Mouse (Mus musculus) hindbrain, embryonic 14.5 days (tissue): ENCODE results near the gene Osbpl8. TPM values are rescaled to one million over a fixed set of nuclear protein-coding genes. Genes with fewer than 3 reads are reported as not detected.
A peak's percentile ranks its signal among the peaks of the same experiment; 100 is the strongest.

ENCODE experiments used
- ATAC-seq: fragments of 200-750 bp; cut with Nextera tagmentation; 2 replicates; pipeline ENCODE4 v1.8.0; 2017; ENCODE audit warnings: moderate number of reproducible peaks, mild to moderate bottlenecking, moderate TSS enrichment, moderate library complexity; ENCODE audit not compliant: low FRiP score
- DNase-seq: peaks from one replicate; pipeline ENCODE4 v3.0.0-alpha.2; 2015; ENCODE audit warnings: low spot score
- H3K27ac ChIP-seq: fragments of 300-500 bp; sonication (generic); 2 replicates; pipeline ENCODE4 v1.5.1; 2014; ENCODE audit warnings: mild to moderate bottlenecking, moderate library complexity
- H3K27me3 ChIP-seq: fragments of 300-500 bp; sonication (generic); 2 replicates; pipeline ENCODE4 v1.6.1; 2014; ENCODE audit warnings: mild to moderate bottlenecking, low read length, mixed read lengths; ENCODE audit not compliant: control insufficient read depth, insufficient read depth
- H3K36me3 ChIP-seq: fragments of 300-500 bp; sonication (generic); replicated peaks from 2 replicates; pipeline ENCODE4 v1.6.1; 2014; ENCODE audit not compliant: control insufficient read depth, insufficient read depth
- H3K4me1 ChIP-seq: fragments of 300-500 bp; sonication (generic); replicated peaks from 2 replicates; pipeline ENCODE4 v1.6.1; 2014; ENCODE audit warnings: antibody characterized with exemption, low read length, mixed read lengths; ENCODE audit not compliant: control insufficient read depth, insufficient read depth
- H3K4me2 ChIP-seq: fragments of 300-500 bp; sonication (generic); replicated peaks from 2 replicates; pipeline ENCODE4 v1.6.1; 2014; ENCODE audit warnings: mild to moderate bottlenecking, moderate library complexity
- H3K4me3 ChIP-seq: fragments of 300-500 bp; sonication (generic); replicated peaks from 2 replicates; pipeline ENCODE4 v1.5.1; 2014; ENCODE audit warnings: mild to moderate bottlenecking, low read length
- H3K9ac ChIP-seq: fragments of 300-500 bp; sonication (generic); 2 replicates; pipeline ENCODE4 v1.6.1; 2014
- H3K9me3 ChIP-seq: fragments of 300-500 bp; sonication (generic); 2 replicates; pipeline ENCODE4 v1.6.1; 2016; ENCODE audit warnings: low read length; ENCODE audit not compliant: control insufficient read depth
- WGBS: fragments of 180-500 bp; shearing (Covaris S2); extraction: QIAGEN DNeasy Blood & Tissue Kit; methylation state at CpG from one replicate; pipeline ENCODE4 v1.1.7; 2014; 5-methylcytosine and 5-hydroxymethylcytosine counted together
- polyA plus RNA-seq: library from polyadenylated mRNA; unstranded; fragments of >200 nt; fragmentation: Nextera tagmentation; extraction: Ambion mirVana; gene quantifications from 2 replicates; pipeline ENCODE4 v1.2.1, GENCODE M21; 2014

Osbpl8 gene
- polyA plus RNA-seq, 1 experiment from 2014 or later, result 20.6 TPM

DNA sequence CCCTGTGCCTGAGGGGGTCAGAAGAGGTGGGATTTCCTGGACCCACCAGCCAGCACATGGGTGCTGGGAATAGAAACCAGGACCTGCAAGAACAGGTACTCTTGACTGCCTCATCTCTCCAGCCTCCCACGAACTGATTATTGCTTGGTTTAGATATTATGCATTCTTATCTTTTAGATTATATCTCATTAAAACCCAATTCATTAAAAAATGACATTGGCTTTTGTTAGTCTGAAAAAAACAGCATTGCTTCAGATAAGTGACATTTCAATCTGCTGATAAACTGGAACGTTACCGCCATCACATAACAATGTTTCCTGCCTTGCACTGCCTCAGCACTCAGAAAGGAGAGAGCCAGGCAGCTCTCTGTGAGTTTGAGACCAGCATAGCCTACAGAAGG is 1.5 kb upstream of the Osbpl8 start:
- no peaks in the 10 kb centered on the region for H3K9me3 ChIP-seq
- H3K4me2 ChIP-seq, result no peak overlapping the region
- no peak overlapping the region for H3K27ac ChIP-seq
- H3K27me3 ChIP-seq, result no peaks in the 10 kb centered on the region
- H3K4me1 ChIP-seq, result peaks cover 16% of the 10 kb centered on the region
- no peak overlapping the region for H3K4me3 ChIP-seq
- H3K36me3 ChIP-seq, result no peaks in the 10 kb centered on the region
- DNase-seq (no peak), ATAC-seq (no peak)
- no peak overlapping the region for H3K9ac ChIP-seq
- WGBS, result 82% methylated on average over 3 of the region's 3 CpGs

DNA sequence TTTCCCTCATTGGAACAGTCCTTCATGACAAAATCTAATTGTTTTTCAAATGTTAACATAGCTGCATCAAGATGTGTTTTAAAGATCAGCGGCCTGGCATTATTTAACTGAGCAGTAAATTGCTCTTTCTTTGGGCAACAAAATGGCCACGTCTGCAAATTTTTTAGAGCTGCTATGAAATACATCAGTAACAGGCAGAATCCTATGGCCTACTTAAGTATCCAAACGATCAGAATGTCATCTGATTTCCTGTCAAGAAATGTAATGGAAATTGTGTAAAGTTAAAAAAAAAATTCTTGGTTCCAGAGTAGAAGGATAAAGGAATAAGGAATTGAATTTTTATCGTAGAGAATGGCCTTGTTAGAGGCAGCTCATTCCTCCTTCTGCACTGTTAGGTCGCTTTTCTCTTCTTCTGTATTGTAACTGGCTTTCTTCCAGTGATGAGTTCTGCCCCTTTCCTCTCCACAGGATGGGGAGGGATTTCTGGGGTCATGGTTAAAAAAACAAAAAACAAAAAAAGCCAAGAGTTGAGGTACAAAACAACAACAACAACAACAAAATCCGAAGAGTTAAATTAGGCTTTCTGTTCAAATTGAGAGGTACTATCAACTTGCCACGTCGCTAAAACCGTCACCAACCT is 831 bp upstream of the Osbpl8 start:
- ATAC-seq (no peak), DNase-seq (no peak)
- peak overlapping the region; percentile 94 for H3K27ac ChIP-seq
- H3K9ac ChIP-seq, result peak overlapping the region; percentile 98; the same call in 1 of the 2 replicates
- WGBS, result 30% methylated on average over 9 of the region's 9 CpGs
- peak overlapping the region; percentile 100 for H3K4me3 ChIP-seq
- H3K36me3 ChIP-seq, result no peaks in the 10 kb centered on the region
- no peaks in the 10 kb centered on the region for H3K27me3 ChIP-seq
- peaks cover 16% of the 10 kb centered on the region for H3K4me1 ChIP-seq
- H3K9me3 ChIP-seq, result no peaks in the 10 kb centered on the region
- peak overlapping the region; percentile 64 for H3K4me2 ChIP-seq

DNA sequence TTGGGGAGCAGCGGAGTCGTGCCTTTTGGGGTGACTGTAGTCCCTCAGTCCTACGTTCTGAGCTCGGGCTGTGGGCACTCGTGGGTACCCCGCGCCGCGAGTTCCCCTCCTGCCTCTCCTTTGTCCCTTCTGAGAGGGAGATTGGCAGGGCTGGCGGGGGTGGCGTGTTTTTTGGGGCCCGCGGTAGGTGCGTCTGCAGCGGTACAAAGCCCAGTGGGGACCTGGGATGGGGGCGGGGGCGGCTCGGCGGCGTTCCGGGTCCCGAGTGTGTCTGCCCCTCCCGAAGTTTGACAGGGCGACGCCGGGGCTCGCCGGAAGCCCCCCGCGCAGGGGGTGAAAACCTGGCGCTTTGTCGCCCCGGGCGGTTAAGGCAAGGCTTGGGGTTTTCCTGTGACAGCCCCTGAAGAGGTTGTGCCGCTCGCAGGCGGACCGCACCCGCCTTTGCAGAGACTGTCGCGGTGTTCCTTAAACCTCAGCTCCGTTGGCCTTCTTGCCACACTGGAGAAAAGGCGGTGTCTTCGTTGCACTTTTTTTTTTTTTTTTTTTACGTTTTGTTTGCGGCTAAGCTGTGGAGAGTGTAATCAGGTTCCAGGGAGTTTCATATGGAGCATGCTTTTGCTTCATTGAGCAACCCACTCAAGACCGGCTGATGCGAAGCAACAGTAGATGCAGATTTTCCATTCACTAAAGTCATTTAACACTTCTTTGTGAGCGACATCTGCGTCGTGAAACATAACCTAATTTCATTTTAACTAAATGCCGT is 848 bp downstream of the Osbpl8 start:
- Histone ChIP-seq H3K36me3 (no peaks in the 10 kb centered on the region), H3K27me3 (no peaks in the 10 kb centered on the region), H3K9ac (peak overlapping the region; percentile 98), H3K9me3 (no peaks in the 10 kb centered on the region), H3K4me2 (peak overlapping the region; percentile 79), H3K27ac (peak overlapping the region; percentile 94), H3K4me1 (peaks cover 16% of the 10 kb centered on the region), H3K4me3 (peak overlapping the region; percentile 100)
- ATAC-seq (peak; percentile 67), DNase-seq (peak; percentile 48)
- WGBS, result under 1% methylated on average over 52 of the region's 52 CpGs

DNA sequence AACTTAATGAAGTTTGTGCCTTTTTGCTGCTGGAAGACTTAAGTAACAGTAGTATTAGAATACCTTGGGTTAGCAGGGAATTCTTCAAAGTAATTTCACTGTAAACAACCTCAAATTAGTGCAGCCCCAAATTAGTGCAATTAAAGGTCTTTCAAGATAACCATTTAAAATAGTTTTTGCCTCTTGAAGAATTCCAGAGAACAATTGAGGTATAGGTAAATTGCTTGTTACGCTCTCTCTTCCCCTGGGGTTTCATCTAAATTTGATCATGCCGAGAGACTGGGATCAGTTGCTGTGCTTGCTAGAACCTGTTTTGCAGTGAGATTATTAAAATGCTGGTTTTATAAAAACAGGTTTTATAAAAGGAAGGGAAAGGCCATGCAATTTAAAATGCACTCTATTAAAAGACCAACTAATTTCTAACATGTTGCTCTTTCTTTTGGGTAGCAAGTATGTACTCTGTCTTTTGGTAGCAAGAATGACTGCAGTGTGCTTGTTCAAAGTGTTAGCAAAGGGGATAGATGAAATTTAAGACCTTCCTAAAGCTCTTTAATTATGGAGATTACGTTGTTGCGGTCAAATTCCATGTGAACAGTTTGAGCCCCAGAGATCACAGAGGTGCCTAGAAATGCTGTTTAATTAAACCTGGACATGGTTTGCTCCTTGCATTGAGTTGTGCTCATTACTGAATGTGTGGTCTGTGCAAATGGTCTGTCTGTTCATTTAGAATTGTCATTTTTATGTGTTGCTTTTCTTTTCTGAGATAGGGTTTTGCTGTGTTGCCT is 1.7 kb downstream of the Osbpl8 start:
- Histone ChIP-seq H3K9ac (peak overlapping the region; percentile 98), H3K9me3 (no peaks in the 10 kb centered on the region), H3K4me2 (peak overlapping the region; percentile 79), H3K4me3 (peak overlapping the region; percentile 100), H3K27ac (0 out of 2 replicates have a peak overlapping the region, but pooled peaks have one; percentile 94), H3K36me3 (no peaks in the 10 kb centered on the region), H3K4me1 (peaks cover 16% of the 10 kb centered on the region), H3K27me3 (no peaks in the 10 kb centered on the region)
- no peak for DNase-seq
- ATAC-seq, result no peak
- 44% methylated on average over 4 of the region's 4 CpGs for WGBS

DNA sequence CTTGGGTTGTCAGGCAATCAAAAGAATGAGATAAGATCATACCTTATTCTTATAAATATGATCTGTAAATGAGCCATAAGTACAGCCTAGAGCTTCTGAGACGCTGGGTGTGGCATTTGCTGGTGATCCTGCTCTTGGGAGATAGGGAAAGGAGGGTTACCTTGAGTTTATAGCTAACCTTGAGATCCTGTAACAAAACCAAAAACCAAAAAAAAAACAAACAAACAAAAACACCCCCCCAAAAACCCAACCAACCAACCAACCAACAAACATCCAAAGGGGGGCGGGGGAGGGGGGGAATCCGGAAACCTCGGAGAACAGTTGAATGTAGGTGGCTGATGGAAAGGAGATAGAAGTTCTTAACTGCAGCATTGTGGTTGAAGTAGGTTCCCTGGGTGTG is 2.9 kb downstream of the Osbpl8 start:
- Histone ChIP-seq H3K9ac (no peak overlapping the region), H3K27me3 (no peaks in the 10 kb centered on the region), H3K4me2 (no peak overlapping the region), H3K4me1 (peaks cover 16% of the 10 kb centered on the region), H3K27ac (no peak overlapping the region), H3K4me3 (no peak overlapping the region), H3K36me3 (no peaks in the 10 kb centered on the region), H3K9me3 (no peaks in the 10 kb centered on the region)
- DNase-seq, result no peak
- 94% methylated on average over 4 of the region's 4 CpGs for WGBS
- ATAC-seq, result no peak

DNA sequence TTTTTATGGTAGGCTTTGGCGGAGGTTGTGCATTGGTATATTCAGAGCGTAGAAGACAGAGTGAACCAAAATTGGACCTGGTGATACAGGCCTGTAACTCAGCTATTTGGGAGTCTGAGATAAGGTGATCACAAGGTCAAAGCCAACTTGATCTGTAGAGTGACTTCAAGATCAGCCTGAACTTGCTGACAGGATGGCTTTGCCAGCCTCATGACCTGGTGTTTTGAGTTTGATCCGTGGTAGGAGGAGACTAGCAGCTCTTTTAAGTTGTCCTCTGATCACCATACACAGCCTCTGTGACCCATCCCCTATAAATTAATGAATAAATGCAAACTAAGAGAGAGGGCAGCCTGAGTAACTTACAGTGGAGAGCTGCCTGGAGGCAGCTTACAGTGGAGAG is 3.8 kb downstream of the Osbpl8 start:
- 86% methylated on average over 3 of the region's 3 CpGs for WGBS
- no peaks in the 10 kb centered on the region for H3K9me3 ChIP-seq

DNA sequence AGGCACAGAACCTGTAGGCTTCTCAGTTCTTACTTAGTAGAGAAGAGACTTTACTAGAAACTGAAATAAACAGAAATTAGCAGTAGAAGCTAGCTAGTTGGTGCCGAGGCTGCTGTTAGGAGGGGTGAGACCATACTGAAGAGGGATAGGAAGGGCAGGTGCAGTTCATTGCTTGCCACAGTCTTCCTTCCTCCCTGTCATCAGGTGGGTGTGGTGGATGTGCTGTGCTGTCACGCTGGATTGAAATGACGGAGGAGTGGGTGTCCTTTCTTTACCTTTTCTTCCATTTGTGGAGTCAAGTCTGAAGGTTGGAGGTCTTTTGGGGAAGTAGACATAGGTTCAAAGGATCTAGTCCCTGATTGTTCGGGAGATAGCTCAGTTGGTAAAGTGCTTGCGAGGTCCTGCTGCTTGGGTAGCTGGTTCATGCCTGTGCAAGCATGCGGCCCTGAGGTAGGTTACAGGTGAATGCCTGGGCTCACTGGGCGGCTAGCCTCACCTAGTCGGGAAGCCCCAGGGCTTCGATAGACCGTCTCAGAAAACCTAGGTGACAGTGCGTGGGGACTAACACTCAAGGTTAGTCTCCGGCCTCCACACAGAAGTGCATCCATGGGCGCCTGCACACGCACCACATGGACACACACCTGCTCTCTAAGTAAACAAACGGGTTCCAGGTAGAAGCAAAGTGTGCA is 6.8 kb downstream of the Osbpl8 start:
- no peak overlapping the region for H3K9ac ChIP-seq
- H3K4me1 ChIP-seq, result peaks cover 4% of the 10 kb centered on the region
- DNase-seq (no peak), ATAC-seq (no peak)
- 94% methylated on average over 15 of the region's 15 CpGs for WGBS
- no peaks in the 10 kb centered on the region for H3K36me3 ChIP-seq
- H3K4me3 ChIP-seq, result no peak overlapping the region
- no peak overlapping the region for H3K27ac ChIP-seq
- no peaks in the 10 kb centered on the region for H3K27me3 ChIP-seq
- H3K9me3 ChIP-seq, result no peaks in the 10 kb centered on the region
- H3K4me2 ChIP-seq, result no peak overlapping the region

More for the DNA sequence above, 3.8 kb downstream of the Osbpl8 start:
- DNase-seq (no peak), ATAC-seq (no peak)
- no peak overlapping the region for H3K4me3 ChIP-seq
- H3K4me1 ChIP-seq, result peaks cover 16% of the 10 kb centered on the region
- no peak overlapping the region for H3K27ac ChIP-seq
- no peak overlapping the region for H3K9ac ChIP-seq
- no peak overlapping the region for H3K4me2 ChIP-seq
- no peaks in the 10 kb centered on the region for H3K36me3 ChIP-seq
- no peaks in the 10 kb centered on the region for H3K27me3 ChIP-seq

DNA sequence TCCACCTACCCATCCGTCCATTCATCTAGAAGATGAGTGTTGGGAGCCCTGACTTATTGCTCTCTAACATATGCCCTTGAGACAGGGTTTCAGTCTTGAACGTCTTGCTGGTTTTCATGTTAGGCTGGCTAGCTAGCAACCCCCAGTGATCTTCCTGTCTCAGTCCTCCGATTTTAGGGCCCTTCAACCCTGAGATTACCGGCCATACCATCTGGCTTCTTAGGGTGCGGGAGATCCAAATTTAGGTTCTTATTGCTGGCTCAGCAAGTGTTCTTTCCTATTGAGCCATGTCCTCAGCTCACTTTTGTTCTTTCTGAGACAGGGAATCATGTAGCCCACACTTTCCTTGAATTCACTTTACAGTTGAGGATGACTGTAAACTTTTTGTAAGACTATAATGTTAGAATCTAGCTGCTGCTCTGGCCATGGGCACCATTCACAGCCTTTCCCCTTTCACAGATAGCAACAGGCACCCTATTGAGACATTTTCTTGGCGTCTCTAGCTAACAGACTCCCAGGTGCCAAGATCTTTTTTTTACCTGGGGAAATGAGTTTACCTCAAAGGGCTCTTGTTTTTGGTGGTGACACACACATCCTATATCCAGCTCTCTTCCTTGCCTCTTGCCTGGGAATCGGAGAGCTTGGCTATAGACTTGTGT is 9.2 kb downstream of the Osbpl8 start:
- Histone ChIP-seq H3K4me2 (no peak overlapping the region), H3K9ac (no peak overlapping the region), H3K36me3 (no peaks in the 10 kb centered on the region), H3K4me3 (no peak overlapping the region), H3K4me1 (no peaks in the 10 kb centered on the region), H3K27ac (no peak overlapping the region), H3K27me3 (no peaks in the 10 kb centered on the region), H3K9me3 (no peaks in the 10 kb centered on the region)
- 83% methylated on average over 7 of the region's 7 CpGs for WGBS
- ATAC-seq (no peak), DNase-seq (no peak)
